8 mouse cellular contexts compared by ENCODE assay signal in genomic region chr4:3084021-3084545, GRCm38 (mm10).
DNase-seq lines count a peak whose midpoint lies in the region; ATAC-seq and TF ChIP-seq lines count a peak whose summit lies in the region.

No protein-coding gene starts in this region.

- no peak overlapping the region for H3K4me2 ChIP-seq in kidney, embryonic 14.5 days (replicated peaks; ENCODE audit: low read depth, low read length)
- no peak overlapping the region for H3K4me2 ChIP-seq in forebrain, embryonic 12.5 days

- H3K79me2 ChIP-seq in MEL (ENCODE audit: control insufficient read depth, insufficient read depth, low read length, poor library complexity) = no peaks in the 10 kb centered on the region
- no peaks in the 10 kb centered on the region for H3K79me2 ChIP-seq in liver, adult 2 months (ENCODE audit: control insufficient read depth, insufficient read depth, low read length)

- no peaks in the 10 kb centered on the region for H3K36me3 ChIP-seq in kidney, embryonic 14.5 days (ENCODE audit: control insufficient read depth, insufficient read depth, low read length)
- no peaks in the 10 kb centered on the region for H3K36me3 ChIP-seq in MEL (ENCODE audit: control insufficient read depth in 1 of 2, insufficient read depth in 2 of 2, low read length in 2 of 2)
- H3K36me3 ChIP-seq in forebrain, embryonic 12.5 days (replicated peaks) = no peaks in the 10 kb centered on the region
- H3K36me3 ChIP-seq in liver, adult 2 months (ENCODE audit: control insufficient read depth, insufficient read depth, low read length) = no peaks in the 10 kb centered on the region

- no peak for TF ChIP-seq CTCF in MEL (IDR thresholded peaks at IDR 0.05 in 2 of 3, conservative IDR thresholded peaks at IDR 0.05 in 1 of 3; ENCODE audit: control insufficient read depth in 1 of 3, insufficient read depth in 1 of 3, low read depth in 2 of 3, low read length in 3 of 3, poor library complexity in 1 of 3, severe bottlenecking in 1 of 3)
- TF ChIP-seq CTCF in liver, adult 2 months (IDR thresholded peaks at IDR 0.05; ENCODE audit: low read depth, low read length) = no peak

- H3K27ac ChIP-seq in kidney, embryonic 14.5 days (ENCODE audit: low read depth, low read length) = no peak overlapping the region
- no peak overlapping the region for H3K27ac ChIP-seq in MEL (ENCODE audit: control insufficient read depth, low read depth, low read length)
- H3K27ac ChIP-seq in forebrain, embryonic 12.5 days = no peak overlapping the region
- H3K27ac ChIP-seq in liver, adult 2 months (replicated peaks; ENCODE audit: insufficient read depth, low read depth, low read length) = no peak overlapping the region

- no peaks in the 10 kb centered on the region for H3K27me3 ChIP-seq in kidney, embryonic 14.5 days (ENCODE audit: control insufficient read depth, insufficient read depth, low read length)
- H3K27me3 ChIP-seq in MEL (ENCODE audit: control insufficient read depth in 1 of 2, insufficient read depth in 2 of 2, low read length in 2 of 2) = no peaks in the 10 kb centered on the region
- H3K27me3 ChIP-seq in forebrain, embryonic 12.5 days = no peaks in the 10 kb centered on the region
- no peaks in the 10 kb centered on the region for H3K27me3 ChIP-seq in liver, adult 2 months (ENCODE audit: control insufficient read depth, insufficient read depth, low read length)

- DNase-seq in kidney, postnatal 36 days = no peak
- peak; percentile 44 for DNase-seq in MEL (ENCODE audit: low read depth, low spot score)
- DNase-seq in liver, adult 2 months (ENCODE audit: extremely low read depth, low read depth, low spot score) = peak; percentile 31
- peak; percentile 41 for DNase-seq in testis, postnatal 10 days (ENCODE audit: low spot score)
- DNase-seq in adrenal gland, adult 8-10 months = no peak
- no peak for DNase-seq in right cerebral cortex, adult 18-20 months

- TF ChIP-seq RAD21 in MEL (IDR thresholded peaks at IDR 0.05; ENCODE audit: low read depth, low read length) = no peak

- H3K9ac ChIP-seq in kidney, embryonic 14.5 days (ENCODE audit: low read depth, low read length) = no peak overlapping the region
- H3K9ac ChIP-seq in MEL (ENCODE audit: control insufficient read depth, low read depth, low read length, poor library complexity, severe bottlenecking) = no peak overlapping the region
- no peak overlapping the region for H3K9ac ChIP-seq in forebrain, embryonic 12.5 days
- H3K9ac ChIP-seq in liver, adult 2 months (ENCODE audit: low read depth, low read length) = no peak overlapping the region

- TF ChIP-seq EP300 in MEL (IDR thresholded peaks at IDR 0.05; ENCODE audit: low read depth in 1 of 2, low read length in 2 of 2) = no peak

- peak; percentile 26; the same call in 1 of the 2 replicates for ATAC-seq in kidney, embryonic 14.5 days (ENCODE audit: low FRiP score, low TSS enrichment)
- ATAC-seq in forebrain, embryonic 12.5 days (ENCODE audit: low FRiP score) = peak; percentile 31

- H3K9me3 ChIP-seq in kidney, embryonic 14.5 days (ENCODE audit: control insufficient read depth, low read length) = peaks cover 72% of the 10 kb centered on the region
- H3K9me3 ChIP-seq in MEL (replicated peaks; ENCODE audit: insufficient read depth, low read length) = no peaks in the 10 kb centered on the region
- H3K9me3 ChIP-seq in forebrain, embryonic 12.5 days = peaks cover 95% of the 10 kb centered on the region

- no peaks in the 10 kb centered on the region for H3K4me1 ChIP-seq in kidney, embryonic 14.5 days (ENCODE audit: control insufficient read depth, insufficient read depth, low read length)
- no peaks in the 10 kb centered on the region for H3K4me1 ChIP-seq in MEL (ENCODE audit: control insufficient read depth in 1 of 2, insufficient read depth in 2 of 2, low read length in 2 of 2)
- H3K4me1 ChIP-seq in forebrain, embryonic 12.5 days = no peaks in the 10 kb centered on the region
- no peaks in the 10 kb centered on the region for H3K4me1 ChIP-seq in liver, adult 2 months (ENCODE audit: control insufficient read depth, insufficient read depth, low read length)

- no peak overlapping the region for H3K4me3 ChIP-seq in kidney, embryonic 14.5 days (ENCODE audit: low read length)
- no peak overlapping the region for H3K4me3 ChIP-seq in MEL (ENCODE audit: control insufficient read depth in 1 of 2, insufficient read depth in 1 of 2, low read depth in 2 of 2, low read length in 2 of 2)
- no peak overlapping the region for H3K4me3 ChIP-seq in forebrain, embryonic 12.5 days (replicated peaks)
- H3K4me3 ChIP-seq in liver, adult 2 months (ENCODE audit: insufficient read depth, low read depth, low read length) = no peak overlapping the region

- 69% methylated on average over 3 of the region's 3 CpGs for WGBS in kidney, embryonic 14.5 days
- 66% methylated on average over 3 of the region's 3 CpGs for WGBS in forebrain, embryonic 12.5 days
- WGBS in liver, adult 2 months = 59% methylated on average over 3 of the region's 3 CpGs

- TF ChIP-seq POLR2A in MEL (IDR thresholded peaks at IDR 0.05; ENCODE audit: control insufficient read depth in 1 of 2, insufficient read depth in 1 of 2, low read depth in 1 of 2, low read length in 2 of 2, poor library complexity in 1 of 2) = no peak
- no peak for TF ChIP-seq POLR2A in liver, adult 2 months (IDR thresholded peaks at IDR 0.05; ENCODE audit: extremely low read depth, insufficient read depth, low read length)

TF ChIP-seq in MEL, 35 proteins besides CTCF, POLR2A, EP300 and RAD21:
- no peak for TF ChIP-seq BHLHE40 (IDR thresholded peaks at IDR 0.05; ENCODE audit: borderline replicate concordance, low read depth, low read length)
- no peak for TF ChIP-seq USF2 (IDR thresholded peaks at IDR 0.05; ENCODE audit: borderline replicate concordance in 1 of 2, insufficient read depth in 1 of 2, low read depth in 1 of 2, low read length in 2 of 2)
- no peak for TF ChIP-seq GABPA (IDR thresholded peaks at IDR 0.05; ENCODE audit: low read depth, low read length)
- no peak for TF ChIP-seq CHD1 (IDR thresholded peaks at IDR 0.05; ENCODE audit: low read depth, low read length)
- TF ChIP-seq MYB (IDR thresholded peaks at IDR 0.05; ENCODE audit: low read depth, low read length) = no peak
- no peak for TF ChIP-seq SIN3A (IDR thresholded peaks at IDR 0.05; ENCODE audit: low read length)
- TF ChIP-seq POLR2AphosphoS2 (IDR thresholded peaks at IDR 0.05; ENCODE audit: low read length) = no peak
- no peak for TF ChIP-seq ZMIZ1 (IDR thresholded peaks at IDR 0.05; ENCODE audit: low read depth, low read length)
- TF ChIP-seq CHD2 (IDR thresholded peaks at IDR 0.05; ENCODE audit: low read length) = no peak
- no peak for TF ChIP-seq MAFK (IDR thresholded peaks at IDR 0.05; ENCODE audit: borderline replicate concordance, low read depth, low read length)
- no peak; the same call in 1 of the 2 replicates for TF ChIP-seq POLR2AphosphoS5 (IDR thresholded peaks at IDR 0.05; ENCODE audit: borderline replicate concordance, low read depth, low read length)
- TF ChIP-seq TCF12 (IDR thresholded peaks at IDR 0.05; ENCODE audit: low read depth, low read length) = no peak
- TF ChIP-seq NELFE (IDR thresholded peaks at IDR 0.05; ENCODE audit: low read depth, low read length) = no peak
TF ChIP-seq in MEL: peak in this region for 0.

Comparison
In these comparisons a context has a peak if more than half of its experiments do, and no peak if none do; other contexts are left out.
1. DNase-seq: peak in MEL (single experiment), liver, adult 2 months (single experiment) and testis, postnatal 10 days (single experiment); none in kidney, postnatal 36 days (0 of 2), adrenal gland, adult 8-10 months (single experiment) and right cerebral cortex, adult 18-20 months (single experiment).